Mouse (Mus musculus): ENCODE data around the gene Snai3. TPM values are rescaled to one million over a fixed set of nuclear protein-coding genes. Genes with fewer than 3 reads are reported as not detected.

Gene Snai3
- total RNA-seq (2021): 10 to 100 TPM; 11.3 TPM
- long read RNA-seq, experiment 1, transcript Snai3-201 (3 exons, 1,628 nt): major isoform, 33 of 34 reads
- long read RNA-seq, experiment 1, partial matches to known transcripts: 0 of 34 reads
- long read RNA-seq, experiment 1, other reads (novel, unspliced or antisense): 1 of 34 reads
- long read RNA-seq, experiment 2, transcript Snai3-201 (3 exons, 1,628 nt): major isoform, 62 of 68 reads
- long read RNA-seq, experiment 2, partial matches to known transcripts: 1 of 68 reads
- long read RNA-seq, experiment 2, other reads (novel, unspliced or antisense): 5 of 68 reads

- intact Hi-C loops (cut with DNase I): no loop called here
- Histone ChIP-seq H3K4me3 (peak within 1 kb of the TSS; percentile 72), H3K27ac (peak within 1 kb of the TSS; percentile 89)
- TF ChIP-seq CTCF (IDR thresholded peaks at IDR 0.05): no peak
- peak; percentile 89 for DNase-seq
Measured at GRCm38 (mm10) chr8:122460524-122461472, at the start of gene Snai3. Gene Snai3 (minus strand): TSS chr8:122460733.

DNA sequence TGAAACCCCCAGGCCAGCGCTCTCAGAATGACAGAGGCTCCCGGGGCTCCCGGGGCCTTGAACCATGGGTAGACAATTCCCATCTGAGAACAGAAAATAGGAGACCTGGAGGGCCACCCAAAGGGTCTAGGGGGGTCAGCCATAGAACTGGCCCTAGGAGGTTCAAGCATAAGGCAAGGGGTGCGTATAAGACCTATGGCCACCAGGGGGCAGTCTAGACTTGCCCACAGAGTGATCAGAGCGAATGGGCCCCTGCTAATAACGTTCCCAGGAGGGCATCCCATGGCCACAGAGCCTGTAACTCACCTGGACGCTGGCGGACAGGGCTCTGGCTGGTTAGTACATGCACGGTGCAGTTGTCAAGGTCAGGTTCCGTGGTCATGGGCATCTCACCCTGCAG is 40.3 kb upstream of the Snai3 start:
- H3K27ac ChIP-seq: no peak overlapping the region
- no peak overlapping the region for H3K4me3 ChIP-seq
- intact Hi-C loops (cut with DNase I): loop anchor here (1.0 to 2.0 kb wide), 2 partner anchors 50 to 330 kb away; partner anchors contain the start of gene Piezo1
- peak; percentile 86 for DNase-seq
- peak; percentile 99; the same call in 1 of the 2 replicates for TF ChIP-seq CTCF (IDR thresholded peaks at IDR 0.05)

DNA sequence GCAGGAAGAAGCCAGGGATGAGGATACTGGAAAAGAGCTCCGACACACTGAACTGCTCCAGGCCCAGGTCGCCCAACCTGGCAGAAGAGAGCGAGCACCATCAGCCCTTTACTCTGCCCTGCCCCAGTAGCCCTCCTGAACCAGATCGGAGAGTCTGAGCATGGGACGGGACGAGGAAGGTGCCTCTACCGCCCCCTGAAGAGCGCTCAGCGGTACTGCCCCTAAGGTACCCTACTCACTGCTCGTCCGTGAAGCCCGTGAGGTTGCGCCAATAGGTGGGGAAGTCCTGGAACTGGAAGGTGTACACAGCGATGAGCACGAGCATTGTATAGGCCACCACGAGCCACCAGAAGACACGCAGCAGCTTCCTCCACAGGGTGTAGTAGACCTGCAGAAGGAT is 37.4 kb upstream of the Snai3 start:
- intact Hi-C loops (cut with DNase I): no loop called here
- Histone ChIP-seq H3K4me3 (no peak overlapping the region), H3K27ac (peak overlapping the region; percentile 46)
- DNase-seq: no peak
- TF ChIP-seq CTCF (IDR thresholded peaks at IDR 0.05): peak; percentile 45

DNA sequence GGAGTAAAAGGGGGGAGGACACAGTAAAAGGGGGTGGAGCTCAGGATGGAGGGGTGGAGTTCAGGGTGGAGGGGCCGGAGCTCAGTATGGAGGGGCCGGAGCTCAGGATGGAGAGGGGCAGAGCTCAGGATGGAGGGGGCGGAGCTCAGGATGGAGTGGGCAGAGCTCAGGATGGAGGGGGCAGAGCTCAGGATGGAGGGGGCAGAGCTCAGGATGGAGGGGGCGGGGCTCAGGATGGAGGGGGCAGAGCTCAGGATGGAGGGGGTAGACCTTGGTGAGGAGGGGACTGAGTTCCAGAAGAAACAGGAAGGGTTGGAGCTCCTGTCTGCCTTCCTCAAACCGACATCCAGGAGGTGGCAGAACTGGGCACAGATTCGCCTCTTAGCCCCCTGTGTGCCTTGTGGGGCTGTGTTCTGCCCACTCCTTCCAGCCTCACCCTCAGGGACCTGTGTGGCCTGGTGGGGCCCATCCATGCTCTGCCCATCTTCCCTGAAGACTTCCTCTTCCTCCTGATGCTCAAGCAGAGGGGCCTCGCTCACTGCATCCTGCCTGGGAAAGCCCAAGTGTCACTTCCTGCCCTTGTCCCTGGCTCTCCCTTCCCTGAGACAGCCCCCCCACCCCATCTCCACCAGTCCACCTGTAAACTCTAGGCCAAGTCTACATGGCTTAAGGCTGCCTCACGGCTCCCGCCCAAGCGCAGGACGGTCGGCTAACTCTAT is 36.6 kb upstream of the Snai3 start:
- no peak for TF ChIP-seq CTCF (IDR thresholded peaks at IDR 0.05)
- DNase-seq: no peak
- intact Hi-C loops (cut with DNase I): no loop called here
- peak overlapping the region; percentile 46 for H3K27ac ChIP-seq
- H3K4me3 ChIP-seq: no peak overlapping the region

DNA sequence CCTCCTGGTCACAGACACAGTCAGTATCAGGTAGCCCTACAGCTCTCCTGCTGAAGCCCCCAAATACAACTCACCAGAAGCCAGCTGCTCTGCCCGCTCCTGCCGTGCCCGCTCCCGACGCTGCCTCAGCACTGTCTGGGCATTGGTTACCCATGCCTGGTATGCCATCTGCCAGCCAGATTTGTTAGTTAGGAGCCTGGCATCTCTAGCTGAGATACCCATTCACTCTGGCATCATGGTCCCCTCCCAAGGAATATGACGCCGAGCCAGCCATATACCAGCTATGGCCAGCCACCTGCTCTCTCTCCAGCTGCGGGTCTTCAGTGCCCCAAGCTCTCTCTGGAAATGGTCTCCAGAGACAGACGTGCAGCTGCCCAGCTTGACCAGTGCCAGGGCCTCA is 27.9 kb upstream of the Snai3 start:
- DNase-seq: no peak
- no peak overlapping the region for H3K27ac ChIP-seq
- H3K4me3 ChIP-seq: no peak overlapping the region
- TF ChIP-seq CTCF (IDR thresholded peaks at IDR 0.05): no peak
- intact Hi-C loops (cut with DNase I): no loop called here

GRCm38 (mm10) chr8:122484831-122485230 is 24.3 kb upstream of the Snai3 start:
- TF ChIP-seq CTCF (IDR thresholded peaks at IDR 0.05): no peak
- no peak overlapping the region for H3K27ac ChIP-seq
- no peak for DNase-seq
- intact Hi-C loops (cut with DNase I): no loop called here
- H3K4me3 ChIP-seq: no peak overlapping the region

DNA sequence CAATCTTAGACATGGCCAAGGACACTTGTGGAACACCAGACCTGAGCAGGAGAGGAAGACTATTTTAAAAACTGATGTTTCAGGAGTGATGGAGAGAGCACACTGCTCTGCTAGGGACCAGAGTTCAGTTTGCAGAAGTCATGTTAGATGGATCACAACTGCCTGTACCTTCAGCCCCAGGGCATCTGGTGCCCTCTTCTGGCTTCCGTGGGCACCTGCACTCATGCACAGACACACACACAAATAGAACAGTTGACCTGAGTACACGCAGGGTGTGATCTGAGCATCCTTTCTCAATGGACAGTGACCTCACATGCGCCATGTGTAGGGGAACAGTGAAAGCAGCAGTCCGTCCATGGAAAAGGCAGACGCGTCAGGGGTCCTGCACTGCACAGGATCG is 23.3 kb upstream of the Snai3 start:
- no peak overlapping the region for H3K4me3 ChIP-seq
- peak; percentile 27; the same call in 1 of the 2 replicates for TF ChIP-seq CTCF (IDR thresholded peaks at IDR 0.05)
- no peak for DNase-seq
- intact Hi-C loops (cut with DNase I): no loop called here
- no peak overlapping the region for H3K27ac ChIP-seq

DNA sequence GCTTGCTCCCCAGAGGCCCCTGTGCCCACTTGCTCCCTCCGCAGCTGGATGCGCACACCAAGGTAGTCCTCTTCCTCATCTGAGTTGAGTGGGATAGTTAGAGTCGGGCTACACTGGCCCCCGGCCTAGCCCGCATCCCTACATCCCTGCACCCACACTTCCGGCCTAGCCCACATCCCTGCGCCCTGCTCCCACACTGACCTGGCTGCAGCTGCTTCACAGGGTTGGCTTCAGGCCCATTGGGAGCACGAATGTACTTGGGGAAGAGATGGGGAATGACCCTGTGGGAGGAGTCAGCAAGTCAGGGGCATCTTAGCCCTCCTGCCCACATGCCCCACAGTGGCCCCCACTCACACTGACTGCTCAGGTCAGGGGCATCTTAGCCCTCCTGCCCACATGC is 21.9 kb upstream of the Snai3 start:
- Histone ChIP-seq H3K27ac (no peak overlapping the region), H3K4me3 (no peak overlapping the region)
- DNase-seq: no peak
- intact Hi-C loops (cut with DNase I): no loop called here
- TF ChIP-seq CTCF (IDR thresholded peaks at IDR 0.05): no peak

DNA sequence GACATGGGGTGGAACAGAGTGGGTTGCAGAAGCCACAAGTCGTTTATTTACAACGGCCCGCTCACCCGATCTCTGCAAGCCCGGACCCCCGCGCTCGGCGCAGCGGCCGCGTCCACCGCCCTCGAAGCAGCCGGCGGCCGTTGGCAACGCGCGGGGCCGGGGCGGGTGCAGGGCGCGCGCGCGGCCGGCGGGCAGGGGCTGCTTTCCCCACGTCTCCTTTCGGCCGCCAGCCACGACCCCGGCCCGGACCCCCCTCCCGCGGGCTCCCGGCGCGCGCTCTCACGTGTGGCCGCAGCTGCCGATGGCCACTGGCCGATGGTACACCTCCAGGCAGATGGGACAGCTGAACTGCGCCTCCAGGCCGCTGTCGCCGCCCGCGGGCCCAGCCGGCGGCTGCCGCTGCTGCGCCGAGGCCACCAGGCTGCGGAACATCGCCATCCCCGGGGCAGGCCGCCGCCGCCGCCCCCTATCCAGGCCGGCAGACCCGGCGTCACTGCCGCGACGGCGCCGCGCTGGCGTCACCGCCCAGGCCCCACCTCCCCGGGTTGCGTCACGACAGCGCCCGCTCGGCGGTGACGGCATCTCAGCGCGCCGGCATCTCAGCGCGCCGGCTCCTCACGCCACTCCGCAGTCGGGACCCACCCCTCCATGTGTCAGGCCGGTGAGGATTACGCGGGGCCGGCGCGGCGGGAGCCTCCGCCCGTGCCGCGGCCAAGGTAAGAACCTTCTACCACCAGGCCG is 15.2 kb upstream of the Snai3 start, which contains the start of the genes Rnf166 and Ctu2:
Rnf166 (minus strand) TSS at position 485 of the 741 bp plus-strand sequence.
Ctu2 (plus strand) TSS at position 564 of the 741 bp plus-strand sequence.
- peak; percentile 12; the same call in 1 of the 2 replicates for TF ChIP-seq CTCF (IDR thresholded peaks at IDR 0.05)
- peak; percentile 96 for DNase-seq
- peak within 1 kb of the TSS; percentile 95 for H3K27ac ChIP-seq
- H3K4me3 ChIP-seq: peak within 1 kb of the TSS; percentile 100
- intact Hi-C loops (cut with DNase I): loop anchor here (5.0 kb wide), 1 partner anchor 98 kb away; the partner anchor contains the start of gene Zc3h18

DNA sequence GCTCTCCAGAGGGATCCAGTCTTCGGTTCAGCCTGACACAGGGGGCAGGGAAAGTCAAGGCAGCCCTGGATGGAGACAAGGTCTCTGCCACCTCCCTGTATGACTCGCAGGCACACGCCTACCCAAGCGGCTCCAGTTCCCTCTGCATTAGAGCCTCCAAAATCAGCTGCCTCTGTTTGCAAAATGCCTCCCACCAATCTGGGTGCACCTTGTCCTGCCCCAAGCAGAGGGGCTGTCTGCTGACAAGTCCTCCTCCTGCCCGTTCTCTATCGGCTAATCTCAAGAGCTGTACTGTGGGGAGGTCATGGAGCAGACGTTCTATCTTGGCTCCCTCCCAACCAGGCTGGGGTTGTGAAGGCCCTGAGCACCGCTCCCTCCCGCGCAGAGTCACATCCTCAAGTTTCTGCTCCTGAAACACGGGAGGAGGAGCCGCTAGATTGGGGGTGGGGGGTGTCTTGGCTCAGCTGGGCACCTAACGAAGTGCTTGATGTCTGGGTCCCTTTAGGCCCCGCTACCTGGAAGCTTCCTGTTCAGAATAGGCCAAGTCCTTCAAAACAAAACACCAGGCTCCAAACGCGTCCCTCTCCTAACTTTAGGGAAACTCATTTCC is 14.5 kb upstream of the Snai3 start:
- Histone ChIP-seq H3K4me3 (peak overlapping the region; percentile 100), H3K27ac (peak overlapping the region; percentile 95)
- no peak for TF ChIP-seq CTCF (IDR thresholded peaks at IDR 0.05)
- DNase-seq: peak; percentile 54
- intact Hi-C loops (cut with DNase I): loop anchor here (5.0 kb wide), 1 partner anchor 98 kb away; the partner anchor contains the start of gene Zc3h18

DNA sequence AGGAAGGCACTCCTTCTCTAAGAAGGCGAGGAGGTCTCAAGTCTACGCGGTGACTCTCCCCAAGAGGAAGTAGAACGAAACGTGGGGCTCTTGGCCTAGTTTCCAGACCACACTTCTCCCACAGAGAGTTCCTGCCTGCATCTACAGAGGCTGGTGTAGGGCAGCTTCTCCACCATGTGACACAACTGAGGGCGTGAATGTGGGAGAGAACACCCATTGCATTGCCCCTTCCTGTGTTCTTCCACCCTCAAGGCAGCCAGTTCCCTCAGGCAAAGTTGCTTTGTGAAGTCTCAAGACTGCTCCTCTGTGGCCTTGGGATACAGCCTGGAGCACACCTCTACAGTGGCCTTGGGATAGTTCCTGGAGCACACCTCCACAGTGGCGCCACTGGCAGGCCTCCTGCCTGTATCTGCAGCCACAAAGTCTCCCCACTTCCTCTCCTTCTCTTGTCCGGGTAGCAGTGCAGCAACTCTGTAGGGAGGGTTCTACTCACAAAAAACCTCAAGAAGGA is 13.4 kb upstream of the Snai3 start:
- H3K4me3 ChIP-seq: peak overlapping the region; percentile 100; the same call in 1 of the 2 replicates
- DNase-seq: no peak
- TF ChIP-seq CTCF (IDR thresholded peaks at IDR 0.05): no peak
- intact Hi-C loops (cut with DNase I): no loop called here
- no peak overlapping the region for H3K27ac ChIP-seq

Data from gastrocnemius, adult 2 months (tissue).